ENCODE assay signal across 8 mouse cellular contexts in genomic region chr7:109536451-109536946, GRCm38 (mm10). TPM values are rescaled to one million over a fixed set of nuclear protein-coding genes. Genes with fewer than 3 reads are reported as not detected.
A peak's percentile ranks its signal among the peaks of the same experiment; 100 is the strongest.
DNase-seq lines count a peak whose midpoint lies in the region; ATAC-seq and TF ChIP-seq lines count a peak whose summit lies in the region.

No protein-coding gene starts in this region.

- ATAC-seq in lung, embryonic 14.5 days (ENCODE audit: insufficient read depth), result peak; percentile 83
- ATAC-seq in neural tube, embryonic 14.5 days (ENCODE audit: low read depth), result peak; percentile 95

- TF ChIP-seq CTCF in lung, embryonic 14.5 days (IDR thresholded peaks at IDR 0.05; ENCODE audit: low read depth), result no peak
- TF ChIP-seq CTCF in lung, adult 2 months (IDR thresholded peaks at IDR 0.05; ENCODE audit: insufficient read depth, low read length), result no peak

- WGBS in lung, embryonic 14.5 days, result 45% methylated on average over 4 of the region's 4 CpGs
- WGBS in lung, adult 2 months, result 36% methylated on average over 4 of the region's 4 CpGs
- 43% methylated on average over 4 of the region's 4 CpGs for WGBS in neural tube, embryonic 14.5 days

- H3K9me3 ChIP-seq in lung, embryonic 14.5 days (ENCODE audit: low read depth, low read length), result no peaks in the 10 kb centered on the region
- H3K9me3 ChIP-seq in neural tube, embryonic 14.5 days (ENCODE audit: control insufficient read depth, low read length), result no peaks in the 10 kb centered on the region

- H3K27me3 ChIP-seq in lung, embryonic 14.5 days (ENCODE audit: insufficient read depth, low read length), result no peaks in the 10 kb centered on the region
- H3K27me3 ChIP-seq in neural tube, embryonic 14.5 days (ENCODE audit: control insufficient read depth, insufficient read depth, low read length), result no peaks in the 10 kb centered on the region

- H3K27ac ChIP-seq in lung, embryonic 14.5 days (ENCODE audit: low read depth), result peak overlapping the region; percentile 44
- H3K27ac ChIP-seq in neural tube, embryonic 14.5 days (ENCODE audit: low read depth, low read length), result peak overlapping the region; percentile 60; the same call in 1 of the 2 replicates

- H3K36me3 ChIP-seq in lung, embryonic 14.5 days (ENCODE audit: insufficient read depth), result peaks cover 70% of the 10 kb centered on the region
- no peaks in the 10 kb centered on the region for H3K36me3 ChIP-seq in neural tube, embryonic 14.5 days (ENCODE audit: control insufficient read depth, insufficient read depth, low read length)

- no peak overlapping the region for H3K4me2 ChIP-seq in lung, embryonic 14.5 days
- H3K4me2 ChIP-seq in neural tube, embryonic 14.5 days (ENCODE audit: low read depth, low read length), result no peak overlapping the region

- peak; percentile 75 for DNase-seq in lung, embryonic 14.5 days
- no peak for DNase-seq in lung, adult 2 months
- DNase-seq in cerebellum, adult 9-11 months, result peak; percentile 79
- peak; percentile 61 to 70 for DNase-seq in heart, adult 9 months (ENCODE audit: low spot score in 2 of 2)
- peak; percentile 59 to 70 for DNase-seq in kidney, postnatal 25 days
- DNase-seq in spleen, postnatal 14 days (ENCODE audit: low spot score in 2 of 2), result no peak
- no peak for DNase-seq in urinary bladder, postnatal 25 days (ENCODE audit: low spot score)

- no peak overlapping the region for H3K9ac ChIP-seq in lung, embryonic 14.5 days
- no peak overlapping the region for H3K9ac ChIP-seq in neural tube, embryonic 14.5 days (replicated peaks; ENCODE audit: low read depth, low read length)

- TF ChIP-seq POLR2A in lung, adult 2 months (IDR thresholded peaks at IDR 0.05; ENCODE audit: borderline replicate concordance, extremely low read depth, low read depth, low read length), result no peak

- no peaks in the 10 kb centered on the region for H3K4me1 ChIP-seq in lung, embryonic 14.5 days (ENCODE audit: insufficient read depth)
- peaks cover 6% of the 10 kb centered on the region for H3K4me1 ChIP-seq in lung, adult 2 months (ENCODE audit: control insufficient read depth, insufficient read depth, low read length)
- no peaks in the 10 kb centered on the region for H3K4me1 ChIP-seq in neural tube, embryonic 14.5 days (ENCODE audit: control insufficient read depth, insufficient read depth, low read length)

- H3K4me3 ChIP-seq in lung, embryonic 14.5 days (ENCODE audit: low read depth, low read length), result no peak overlapping the region
- no peak overlapping the region for H3K4me3 ChIP-seq in lung, adult 2 months (replicated peaks; ENCODE audit: extremely low read depth, low read depth, low read length)
- H3K4me3 ChIP-seq in neural tube, embryonic 14.5 days (ENCODE audit: low read depth, low read length), result no peak overlapping the region

RNA-seq across cellular contexts. Expression of gene Rpl27a, which starts 17.6 kb away (rescaled TPM):
- 157 and 166 TPM in 2 replicates for polyA plus RNA-seq in lung, embryonic 14.5 days (2014; fragmentation: Nextera tagmentation; extraction: Ambion mirVana)
- polyA plus RNA-seq in lung, adult 2 months (2012; rRNA removed), result 208 and 282 TPM in 2 replicates
- 82.0 and 85.8 TPM in 2 replicates for polyA plus RNA-seq in neural tube, embryonic 14.5 days (2014; fragmentation: Nextera tagmentation; extraction: Ambion mirVana)

RNA-seq across cellular contexts. Expression of gene Trim66, which starts 28.6 kb away (rescaled TPM):
- 0.04 and 0.05 TPM in 2 replicates for polyA plus RNA-seq in lung, embryonic 14.5 days (2014; fragmentation: Nextera tagmentation; extraction: Ambion mirVana)
- 0.08 and 0.09 TPM in 2 replicates for polyA plus RNA-seq in lung, adult 2 months (2012; rRNA removed)
- polyA plus RNA-seq in neural tube, embryonic 14.5 days (2014; fragmentation: Nextera tagmentation; extraction: Ambion mirVana), result 0.46 and 0.60 TPM in 2 replicates

Comparison
In these comparisons a context has a peak if more than half of its experiments do, and no peak if none do; other contexts are left out.
1. DNase-seq: peak in lung, embryonic 14.5 days (single experiment), cerebellum, adult 9-11 months (single experiment), heart, adult 9 months (2 of 2) and kidney, postnatal 25 days (2 of 2); none in lung, adult 2 months (single experiment), spleen, postnatal 14 days (0 of 2) and urinary bladder, postnatal 25 days (single experiment).